Mouse (Mus musculus) intestine, postnatal 0 days (tissue): ENCODE results near the gene Actr1b. TPM values are rescaled to one million over a fixed set of nuclear protein-coding genes. Genes with fewer than 3 reads are reported as not detected.
A peak's percentile ranks its signal among the peaks of the same experiment; 100 is the strongest.

Source experiments
- ATAC-seq: fragments of 200-750 bp; cut with Nextera tagmentation; 2 replicates; pipeline ENCODE4 v1.8.0; 2017; ENCODE audit warnings: mild to moderate bottlenecking, moderate TSS enrichment, moderate library complexity
- H3K27ac ChIP-seq: fragments of 300-500 bp; sonication (generic); 2 replicates; pipeline ENCODE4 v1.5.1; 2014; ENCODE audit warnings: mild to moderate bottlenecking, low read depth, low read length, moderate library complexity
- H3K27me3 ChIP-seq: fragments of 300-500 bp; sonication (generic); replicated peaks from 2 replicates; pipeline ENCODE4 v1.6.1; 2014; ENCODE audit warnings: low read length, mixed read lengths; ENCODE audit not compliant: control insufficient read depth, insufficient read depth
- H3K36me3 ChIP-seq: fragments of 300-500 bp; sonication (generic); 2 replicates; pipeline ENCODE4 v1.6.1; 2014; ENCODE audit warnings: mild to moderate bottlenecking, moderate library complexity; ENCODE audit not compliant: control insufficient read depth, insufficient read depth
- H3K4me1 ChIP-seq: fragments of 300-500 bp; sonication (generic); replicated peaks from 2 replicates; pipeline ENCODE4 v1.6.1; 2014; ENCODE audit warnings: antibody characterized with exemption, low read length, mixed read lengths; ENCODE audit not compliant: control insufficient read depth, insufficient read depth
- H3K4me2 ChIP-seq: fragments of 300-500 bp; sonication (generic); replicated peaks from 2 replicates; pipeline ENCODE4 v1.6.1; 2014; ENCODE audit warnings: low read depth, mild to moderate bottlenecking, moderate library complexity
- H3K4me3 ChIP-seq: fragments of 300-500 bp; sonication (generic); 2 replicates; pipeline ENCODE4 v1.5.1; 2014; ENCODE audit warnings: low read depth, low read length
- H3K9ac ChIP-seq: fragments of 300-500 bp; sonication (generic); 2 replicates; pipeline ENCODE4 v1.6.1; 2014; ENCODE audit warnings: mild to moderate bottlenecking, low read depth, low read length
- H3K9me3 ChIP-seq: fragments of 300-500 bp; sonication (generic); 2 replicates; pipeline ENCODE4 v1.6.1; 2016; ENCODE audit warnings: mixed run types; ENCODE audit not compliant: control insufficient read depth
- CTCF ChIP-seq: sonication (generic); IDR thresholded peaks from 2 replicates; pipeline ENCODE4 v1.5.1; 2016; ENCODE audit warnings: low read depth, mild to moderate bottlenecking, control low read depth, antibody characterized with exemption, moderate library complexity
- WGBS: fragments of 180-500 bp; shearing (Covaris S2); extraction: QIAGEN DNeasy Blood & Tissue Kit; methylation state at CpG from one replicate; pipeline ENCODE4 v1.1.7; 2014; 5-methylcytosine and 5-hydroxymethylcytosine counted together
- polyA plus RNA-seq: library from polyadenylated mRNA; unstranded; fragments of >200 nt; fragmentation: Nextera tagmentation; extraction: Ambion mirVana; gene quantifications from 2 replicates; pipeline ENCODE4 v1.2.1, GENCODE M21; 2015

Actr1b gene
- polyA plus RNA-seq, 1 experiment from 2014 or later: 57.0 TPM

GRCm38 (mm10) chr1:36737300-36737699, 23.1 kb upstream of the Actr1b start:
- Histone ChIP-seq H3K9me3 (no peaks in the 10 kb centered on the region), H3K4me3 (no peak overlapping the region), H3K27ac (no peak overlapping the region), H3K4me1 (no peaks in the 10 kb centered on the region), H3K4me2 (no peak overlapping the region), H3K9ac (no peak overlapping the region), H3K27me3 (peaks cover 4% of the 10 kb centered on the region; the same call in 1 of the 2 replicates), H3K36me3 (no peaks in the 10 kb centered on the region)
- peak; percentile 28; the same call in 1 of the 2 replicates for ATAC-seq
- 12% methylated on average over 4 of the region's 4 CpGs for WGBS
- peak; percentile 92 for TF ChIP-seq CTCF

- TF ChIP-seq CTCF: no peak
- no peaks in the 10 kb centered on the region for H3K27me3 ChIP-seq
- no peak overlapping the region for H3K4me3 ChIP-seq
- H3K4me2 ChIP-seq: no peak overlapping the region
- 68% methylated on average over 4 of the region's 4 CpGs for WGBS
- no peaks in the 10 kb centered on the region for H3K9me3 ChIP-seq
- H3K36me3 ChIP-seq: no peaks in the 10 kb centered on the region
- ATAC-seq: no peak
- H3K9ac ChIP-seq: no peak overlapping the region
- H3K4me1 ChIP-seq: no peaks in the 10 kb centered on the region
- no peak overlapping the region for H3K27ac ChIP-seq
Measured at GRCm38 (mm10) chr1:36724057-36724431, 9.8 kb upstream of the Actr1b start.

GRCm38 (mm10) chr1:36723146-36724056, 9.2 kb upstream of the Actr1b start:
- H3K27me3 ChIP-seq: no peaks in the 10 kb centered on the region
- 59% methylated on average over 16 of the region's 16 CpGs for whole genome bisulfite sequencing
- H3K27ac ChIP-seq: no peak overlapping the region
- no peak overlapping the region for H3K4me3 ChIP-seq
- no peak overlapping the region for H3K9ac ChIP-seq
- H3K4me1 ChIP-seq: no peaks in the 10 kb centered on the region
- no peak overlapping the region for H3K4me2 ChIP-seq
- no peaks in the 10 kb centered on the region for H3K9me3 ChIP-seq
- H3K36me3 ChIP-seq: no peaks in the 10 kb centered on the region
- no peak for ATAC-seq
- no peak for TF ChIP-seq CTCF

GRCm38 (mm10) chr1:36718786-36719185, 4.6 kb upstream of the Actr1b start:
- 91% methylated on average over 1 of the region's 1 CpGs for WGBS
- Histone ChIP-seq H3K27me3 (no peaks in the 10 kb centered on the region), H3K4me1 (no peaks in the 10 kb centered on the region), H3K27ac (no peak overlapping the region), H3K36me3 (no peaks in the 10 kb centered on the region), H3K9ac (no peak overlapping the region), H3K9me3 (no peaks in the 10 kb centered on the region), H3K4me3 (no peak overlapping the region), H3K4me2 (no peak overlapping the region)
- TF ChIP-seq CTCF: no peak
- no peak for ATAC-seq

GRCm38 (mm10) chr1:36711104-36711503, 3.1 kb downstream of the Actr1b start:
- Histone ChIP-seq H3K27ac (no peak overlapping the region), H3K4me2 (no peak overlapping the region), H3K9me3 (no peaks in the 10 kb centered on the region), H3K27me3 (no peaks in the 10 kb centered on the region), H3K4me3 (no peak overlapping the region), H3K9ac (no peak overlapping the region), H3K36me3 (peaks cover 13% of the 10 kb centered on the region; the same call in 1 of the 2 replicates), H3K4me1 (peaks cover 7% of the 10 kb centered on the region)
- ATAC-seq: no peak
- WGBS: 95% methylated on average over 2 of the region's 2 CpGs
- TF ChIP-seq CTCF: no peak

- peak within 1 kb of the TSS; percentile 88 for H3K4me2 ChIP-seq
- H3K36me3 ChIP-seq: peaks cover 26% of the 10 kb centered on the region
- peak; percentile 97 for ATAC-seq
- WGBS: under 1% methylated on average over 27 of the region's 29 CpGs
- TF ChIP-seq CTCF: no peak
- no peaks in the 10 kb centered on the region for H3K27me3 ChIP-seq
- peak within 1 kb of the TSS; percentile 86 for H3K27ac ChIP-seq
- peak within 1 kb of the TSS; percentile 99 for H3K4me3 ChIP-seq
- H3K9ac ChIP-seq: peak within 1 kb of the TSS; percentile 87
- H3K4me1 ChIP-seq: peaks cover 7% of the 10 kb centered on the region
- H3K9me3 ChIP-seq: no peaks in the 10 kb centered on the region
Measured at GRCm38 (mm10) chr1:36709854-36710280, 4.4 kb downstream of the Actr1b start, which contains the start of gene 4933424G06Rik. Gene 4933424G06Rik, plus strand, starts transcription at chr1:36710149.
